Mouse (Mus musculus): ENCODE measurements around the gene Ndufa3.
"Not testable (repeated sequence)": the region's sequence is repeated elsewhere in the genome, so short reads cannot be mapped to it uniquely, and the experiment has no call there.

Ndufa3 gene

DNA sequence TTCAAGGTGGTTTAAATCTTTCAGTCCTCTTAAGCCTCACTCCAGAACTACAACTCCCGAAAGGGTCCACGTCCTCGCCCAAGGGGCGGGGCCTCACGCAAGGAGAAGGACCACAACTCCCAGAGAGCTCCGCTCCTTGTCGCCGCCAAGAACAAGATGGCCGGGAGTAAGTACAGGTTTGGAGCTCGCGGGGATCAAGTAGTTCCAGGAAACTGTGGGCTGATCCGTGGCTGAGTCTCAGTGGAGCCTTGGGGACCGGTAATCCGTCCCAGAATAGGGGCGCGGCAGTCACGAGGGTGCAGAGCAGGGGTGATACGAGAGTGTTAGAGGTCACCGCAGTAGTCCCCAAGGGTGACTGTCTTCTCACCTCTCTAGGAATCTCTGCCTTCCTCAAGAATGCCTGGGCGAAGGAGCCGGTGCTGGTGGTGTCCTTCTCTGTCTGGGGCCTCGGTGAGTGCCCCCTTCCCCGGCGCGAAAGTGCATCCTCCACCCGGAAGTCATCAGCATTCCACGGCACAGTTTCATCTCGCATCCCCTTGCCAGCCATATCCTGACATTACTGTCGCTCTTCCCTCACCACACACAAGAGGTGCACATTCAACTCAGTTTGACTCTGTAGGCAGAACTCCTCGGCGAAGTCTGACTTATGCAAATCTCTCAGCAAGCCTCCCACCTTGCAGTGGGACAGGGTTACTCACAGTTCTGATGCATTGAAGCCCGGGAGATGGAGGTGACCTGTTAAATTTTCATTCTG is at the start of gene Ndufa3:
Gene Ndufa3, plus strand, starts transcription at position 132 of the 754 bp plus-strand sequence.
- in situ Hi-C loops (cut with MboI, MseI): loop anchor here (25.0 kb wide), 1 partner anchor 220 kb away; the partner anchor contains the start of genes Gm15448 and Pira2

DNA sequence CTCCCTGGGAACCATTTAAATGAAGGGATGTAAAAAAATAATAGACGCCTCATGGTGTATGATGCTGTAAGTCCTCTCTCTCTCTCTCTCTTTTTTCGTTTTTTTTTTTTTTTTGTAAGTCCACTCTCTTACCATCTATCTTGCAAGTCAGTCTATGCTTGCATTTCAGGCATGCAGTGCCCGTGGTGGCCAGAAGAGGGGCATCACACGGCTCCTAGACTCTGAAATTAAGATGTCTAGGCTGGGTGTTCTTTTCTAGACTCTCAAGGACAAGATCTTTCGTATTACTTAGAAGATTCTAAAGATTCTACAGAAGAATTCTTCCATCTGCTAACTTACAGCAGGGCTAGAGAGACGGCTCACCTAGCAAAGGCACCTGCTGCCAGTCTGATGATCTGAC is 47.4 kb upstream of the Ndufa3 start:
- in situ Hi-C loops (cut with MboI, MseI): loop anchor here (5.0 to 10.0 kb wide), 2 partner anchors 67 to 325 kb away; partner anchors contain the start of genes Nlrp12 and Tarm1

DNA sequence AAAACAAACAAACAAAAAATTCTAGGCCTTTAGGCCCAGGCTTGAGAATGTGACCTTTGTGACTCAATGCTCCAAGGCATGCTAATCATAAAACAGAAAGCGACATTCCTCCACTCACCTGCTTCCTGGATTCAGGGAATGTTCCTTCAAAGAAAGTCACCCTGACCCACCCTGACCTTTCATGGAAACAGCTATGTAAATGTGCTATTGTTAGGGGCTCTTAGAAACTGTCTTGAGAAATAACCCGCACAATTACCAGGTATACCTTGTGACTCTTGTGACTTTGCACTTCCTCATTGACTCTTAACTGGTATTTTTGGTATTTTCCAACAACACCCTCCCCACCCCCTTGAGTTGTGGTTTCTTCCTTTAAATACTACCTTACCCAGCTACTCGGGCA is 46.6 kb upstream of the Ndufa3 start:
- in situ Hi-C loops (cut with MboI, MseI): loop anchor here (10.0 kb wide), 1 partner anchor 326 kb away; the partner anchor contains the start of gene Nlrp12

DNA sequence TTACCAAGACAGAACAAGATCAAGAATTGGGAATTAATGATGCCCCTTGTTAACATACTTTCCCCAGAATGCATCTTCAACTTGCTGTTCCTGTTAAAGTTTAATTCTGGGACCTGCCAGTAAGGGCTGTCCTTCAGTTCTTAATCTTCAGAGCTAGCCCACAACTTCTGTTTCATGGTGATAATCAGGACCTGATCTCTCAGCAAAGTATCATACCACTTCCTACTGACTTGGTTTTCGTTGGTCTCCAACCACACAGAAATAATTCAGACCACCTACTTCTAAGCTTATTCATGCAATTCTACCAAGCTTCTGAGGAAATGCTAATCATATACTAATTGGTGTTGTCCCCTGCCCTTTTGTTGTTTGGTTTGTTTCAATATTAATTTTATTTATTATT is 45.3 kb upstream of the Ndufa3 start:
- in situ Hi-C loops (cut with MboI, MseI): loop anchor here (10.0 kb wide), 1 partner anchor 327 kb away; the partner anchor contains the start of gene Nlrp12

DNA sequence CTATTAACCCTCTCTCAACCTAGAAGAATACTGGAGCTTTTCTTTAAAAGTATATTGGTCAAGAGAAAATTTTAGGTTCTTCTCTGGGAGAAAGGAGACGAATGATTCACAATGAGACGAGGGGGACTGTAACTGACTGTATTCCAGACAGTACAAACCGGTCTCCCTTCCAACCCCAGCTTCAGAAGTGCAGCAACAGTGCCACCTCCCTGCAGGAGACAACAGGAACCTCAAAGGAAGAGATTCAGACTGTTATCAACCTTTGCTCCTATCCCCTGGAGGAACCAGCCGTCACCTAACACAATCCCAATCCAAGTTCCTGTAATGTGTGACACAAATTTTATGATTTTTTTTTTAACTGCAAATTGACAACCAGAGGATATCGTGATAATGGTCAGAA is 43.0 kb upstream of the Ndufa3 start:
- in situ Hi-C loops (cut with MboI, MseI): loop anchor here (10.0 kb wide), 1 partner anchor 329 kb away; the partner anchor contains the start of gene Nlrp12

DNA sequence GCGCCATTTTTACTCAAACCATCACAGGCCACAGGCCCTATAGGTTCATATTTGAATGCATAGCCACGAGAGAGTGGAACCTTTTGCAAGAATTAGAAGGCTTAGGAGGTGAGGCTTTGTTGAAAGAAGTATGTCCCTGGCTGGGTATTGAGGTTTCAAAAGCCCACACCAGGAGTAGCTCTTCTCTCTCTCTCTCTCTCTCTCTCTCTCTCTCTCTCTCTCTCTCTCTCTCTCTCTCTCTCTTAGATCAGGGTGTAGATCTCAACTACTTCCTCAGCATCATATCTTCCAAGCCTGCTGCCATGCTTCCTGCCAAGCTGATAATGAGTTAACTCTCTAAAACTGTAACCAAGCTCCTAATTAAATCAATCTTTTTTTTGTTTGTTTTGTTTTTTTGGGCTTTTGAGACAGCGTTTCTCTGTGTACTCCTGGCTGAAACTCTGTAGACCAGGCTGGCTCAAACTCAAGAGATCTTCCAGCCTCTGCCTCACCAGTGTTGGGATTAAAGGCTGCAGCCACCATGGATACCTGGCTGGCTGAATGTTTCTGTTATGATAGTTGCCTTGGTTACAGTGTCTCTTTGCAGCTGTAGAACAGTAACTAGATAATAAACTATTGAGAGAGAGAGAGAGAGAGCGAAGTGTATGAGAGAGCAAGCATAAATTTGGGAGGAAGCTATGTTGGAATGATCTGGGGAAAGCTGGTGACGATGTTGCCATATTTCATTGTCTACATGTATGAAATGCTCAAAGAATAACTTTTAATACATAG is 40.6 kb upstream of the Ndufa3 start:
- in situ Hi-C loops (cut with MboI, MseI): loop anchor here (10.0 kb wide), 1 partner anchor 332 kb away; the partner anchor contains the start of gene Nlrp12

DNA sequence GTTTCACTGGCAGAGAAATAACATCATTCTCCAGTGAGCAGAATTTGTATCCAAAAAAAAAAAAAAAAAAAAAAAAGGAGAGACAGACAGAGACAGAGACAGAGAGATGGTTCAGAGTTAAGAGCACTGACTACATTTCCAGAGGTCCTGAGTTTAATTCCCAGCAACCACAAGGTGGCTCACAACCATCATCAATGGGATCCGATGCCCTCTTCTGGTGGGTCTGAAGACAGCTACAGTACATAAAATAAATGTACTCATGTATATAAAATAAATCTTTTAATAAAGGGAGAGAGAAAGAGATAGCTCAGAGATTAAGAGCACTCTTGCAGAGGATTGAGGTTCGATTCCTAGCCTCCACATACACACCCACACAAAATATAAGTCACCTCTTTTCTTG is 39.0 kb upstream of the Ndufa3 start:
- in situ Hi-C loops (cut with MboI, MseI): loop anchor here (10.0 kb wide), 1 partner anchor 333 kb away; the partner anchor contains the start of gene Nlrp12

DNA sequence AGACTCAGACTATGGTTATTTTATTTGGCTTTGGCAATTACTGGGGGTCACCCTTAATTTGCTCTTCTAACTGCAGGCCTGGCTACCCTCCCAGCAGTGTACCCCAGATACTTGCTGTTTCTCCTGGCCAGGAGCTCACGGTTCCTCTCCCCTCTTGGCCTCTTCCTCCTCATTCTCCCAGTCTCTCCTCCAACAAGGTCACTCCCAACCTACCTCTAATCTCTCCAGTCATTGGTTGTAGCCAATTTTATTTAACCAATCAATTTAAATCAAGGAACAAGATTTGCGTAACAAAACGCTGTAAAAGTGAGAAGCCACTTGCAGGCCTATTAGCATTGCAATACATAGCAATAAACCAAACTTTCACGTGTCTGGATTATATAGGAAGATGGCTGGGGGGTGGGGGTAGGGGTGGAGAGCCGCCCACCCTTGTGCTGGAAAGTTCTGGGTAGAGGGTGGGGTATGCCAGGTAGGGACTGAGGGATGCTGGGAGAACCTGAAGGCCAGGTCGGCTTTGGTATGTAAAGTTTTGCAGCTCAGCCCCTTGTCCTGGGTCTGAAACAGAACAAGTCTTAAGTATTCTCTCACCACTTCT is 38.1 kb upstream of the Ndufa3 start:
- in situ Hi-C loops (cut with MboI, MseI): loop anchor here (10.0 kb wide), 1 partner anchor 334 kb away; the partner anchor contains the start of gene Nlrp12

DNA sequence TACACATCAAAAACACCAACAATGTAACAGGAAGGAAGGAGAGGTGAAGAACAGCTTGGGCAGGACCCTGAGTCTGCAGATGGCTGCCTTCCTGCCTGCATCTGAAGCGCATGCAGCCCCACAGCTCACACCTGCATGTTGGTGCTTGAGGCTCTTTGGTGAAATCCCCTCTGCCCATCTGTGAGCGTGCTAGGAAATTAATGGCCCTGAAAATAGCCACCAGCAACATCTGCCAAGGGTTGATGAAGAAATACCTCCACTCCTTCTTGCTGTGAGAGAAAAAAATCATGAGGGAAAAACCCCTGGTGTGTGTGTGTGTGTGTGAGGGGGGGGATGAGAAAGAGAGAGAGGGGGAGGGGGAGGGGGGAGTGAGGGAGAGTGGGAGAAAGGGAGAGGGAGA is 37.1 kb upstream of the Ndufa3 start:
- in situ Hi-C loops (cut with MboI, MseI): no loop called here

DNA sequence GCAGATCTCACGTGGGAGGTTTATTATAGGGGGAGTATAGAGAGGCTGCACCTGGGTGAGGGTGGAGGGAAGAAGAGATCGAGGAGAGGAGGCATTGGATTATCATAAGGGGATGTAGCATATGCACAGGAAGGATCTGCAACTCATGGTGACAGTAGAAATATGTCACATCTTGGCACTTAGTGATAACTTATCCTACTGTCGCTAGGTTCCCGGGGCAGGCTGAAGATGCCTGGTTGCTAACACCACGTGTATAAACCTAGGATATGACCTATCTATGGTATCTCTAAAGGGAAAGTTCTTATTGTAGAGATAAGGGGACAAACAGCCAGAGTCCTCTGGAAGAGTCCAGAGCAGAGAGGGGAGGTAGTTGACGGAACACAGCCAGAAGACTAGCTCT is 31.4 kb upstream of the Ndufa3 start:
- in situ Hi-C loops (cut with MboI, MseI): no loop called here

DNA sequence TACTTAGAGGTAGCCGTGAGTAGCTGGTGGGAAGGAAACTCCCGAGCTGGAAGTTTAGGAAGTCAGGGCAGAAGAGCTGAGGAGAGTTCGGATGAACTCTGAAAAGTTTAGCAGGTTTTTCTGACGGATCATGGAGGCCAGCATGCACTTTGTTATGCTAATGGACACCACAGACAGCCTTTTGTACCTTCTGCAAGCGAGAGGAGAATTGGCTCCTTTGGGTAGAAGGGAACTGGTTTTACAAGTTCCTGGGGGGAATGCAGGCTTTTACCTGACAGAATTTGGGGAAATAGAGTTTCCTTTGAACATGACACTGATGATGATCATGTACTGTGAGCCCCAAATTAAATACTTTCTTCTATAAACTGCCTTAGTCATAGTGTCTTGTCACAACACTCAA is 30.9 kb upstream of the Ndufa3 start:
- in situ Hi-C loops (cut with MboI, MseI): no loop called here

DNA sequence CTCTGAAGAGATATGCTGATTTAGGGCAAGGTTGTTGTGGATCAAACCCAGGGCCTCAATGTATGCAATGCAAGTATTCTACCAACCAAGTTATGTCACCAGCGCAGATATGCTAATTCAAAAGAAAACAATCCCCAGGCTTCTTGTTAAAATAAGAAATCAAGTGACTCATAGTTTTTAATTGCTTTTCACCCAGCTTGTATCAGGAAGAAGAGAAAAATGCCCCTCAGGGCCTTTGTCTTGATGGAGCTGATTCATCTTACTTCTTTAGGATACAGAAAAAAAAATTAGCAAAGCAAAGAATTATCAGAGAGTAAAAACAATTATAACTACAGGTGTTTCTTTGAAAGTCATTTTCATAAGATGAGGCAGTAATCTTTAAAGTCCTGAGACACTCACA is 29.9 kb upstream of the Ndufa3 start:
- in situ Hi-C loops (cut with MboI, MseI): no loop called here

DNA sequence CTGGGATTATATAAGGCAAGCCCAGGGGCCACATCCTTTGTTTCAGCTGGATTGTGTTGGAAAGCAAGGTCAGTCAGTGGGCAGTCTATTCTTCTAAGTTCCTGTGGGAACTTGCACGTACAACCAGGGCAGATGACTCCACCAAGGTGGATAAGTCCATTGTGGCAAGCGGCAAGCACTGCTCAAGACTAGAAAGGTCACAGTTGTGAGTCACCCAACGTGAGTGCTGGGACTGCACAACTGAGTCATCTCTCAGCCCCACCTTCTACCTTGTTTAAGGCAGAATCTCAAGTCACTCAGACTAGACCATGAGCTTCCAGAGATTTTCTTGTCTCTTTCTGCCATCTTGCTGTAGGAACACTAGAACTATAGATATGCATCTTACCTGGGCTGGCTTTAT is 26.6 kb upstream of the Ndufa3 start:
- in situ Hi-C loops (cut with MboI, MseI): loop anchor here (5.0 kb wide), 1 partner anchor 148 kb away; no protein-coding TSS in a partner anchor

DNA sequence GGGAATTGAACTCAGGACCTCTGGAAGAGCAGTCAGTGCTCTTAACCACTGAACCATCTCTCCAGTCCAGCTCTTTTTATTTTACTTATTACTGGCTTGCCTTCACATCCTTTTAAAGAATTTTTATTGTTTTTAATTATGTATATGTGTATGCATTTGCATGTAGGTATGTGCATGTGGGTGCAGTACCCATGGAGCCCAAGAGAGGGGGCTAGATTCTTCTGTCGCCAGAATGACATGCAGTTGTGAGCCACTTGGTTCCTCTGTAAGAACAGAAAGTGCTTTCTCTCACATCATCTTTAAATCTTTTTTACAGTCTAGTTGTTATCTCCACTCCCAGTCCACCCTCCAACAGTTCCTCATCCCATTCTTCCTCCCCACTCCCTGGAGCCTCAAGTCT is 25.6 kb upstream of the Ndufa3 start:
- in situ Hi-C loops (cut with MboI, MseI): loop anchor here (5.0 kb wide), 1 partner anchor 149 kb away; no protein-coding TSS in a partner anchor

DNA sequence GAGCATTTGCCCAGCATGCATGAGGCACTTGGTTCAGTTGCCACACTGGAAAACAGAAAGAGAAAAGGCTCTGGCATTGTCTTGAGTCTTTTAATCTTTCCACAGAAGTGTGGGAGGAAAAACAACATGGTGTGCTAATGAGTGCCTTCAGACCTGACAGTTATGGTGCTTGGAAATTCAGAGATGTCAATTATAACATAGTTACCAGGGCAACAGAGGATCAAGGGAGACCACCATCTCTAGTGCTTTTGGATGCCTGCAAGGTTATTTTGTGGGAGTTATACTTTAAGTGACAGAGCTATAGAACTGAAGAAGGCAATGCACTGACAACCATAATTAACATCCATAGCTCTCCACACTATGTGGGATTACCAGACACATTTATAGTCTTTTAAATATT is 23.3 kb upstream of the Ndufa3 start:
- in situ Hi-C loops (cut with MboI, MseI): loop anchor here (5.0 kb wide), 1 partner anchor 152 kb away; no protein-coding TSS in a partner anchor

DNA sequence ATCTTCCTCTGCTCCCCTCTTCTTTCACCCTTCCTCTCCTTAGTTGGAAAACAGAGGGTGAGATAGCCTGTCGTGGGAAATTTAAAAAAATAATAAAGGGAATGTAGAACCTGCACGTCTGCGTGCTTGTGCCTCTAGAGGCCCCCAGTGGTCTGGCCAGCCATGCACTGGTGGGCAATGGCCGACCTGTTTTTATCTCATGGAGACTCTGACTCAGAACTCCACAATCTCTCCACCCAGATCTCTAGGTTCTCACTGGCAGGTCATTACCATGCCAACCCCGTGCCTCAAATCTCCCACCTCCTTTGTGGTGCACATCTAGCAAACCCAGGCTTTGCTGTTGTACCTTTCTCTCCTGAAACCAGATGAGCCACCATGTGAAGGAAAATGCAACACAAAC is 22.5 kb upstream of the Ndufa3 start:
- in situ Hi-C loops (cut with MboI, MseI): loop anchor here (5.0 kb wide), 1 partner anchor 152 kb away; no protein-coding TSS in a partner anchor

DNA sequence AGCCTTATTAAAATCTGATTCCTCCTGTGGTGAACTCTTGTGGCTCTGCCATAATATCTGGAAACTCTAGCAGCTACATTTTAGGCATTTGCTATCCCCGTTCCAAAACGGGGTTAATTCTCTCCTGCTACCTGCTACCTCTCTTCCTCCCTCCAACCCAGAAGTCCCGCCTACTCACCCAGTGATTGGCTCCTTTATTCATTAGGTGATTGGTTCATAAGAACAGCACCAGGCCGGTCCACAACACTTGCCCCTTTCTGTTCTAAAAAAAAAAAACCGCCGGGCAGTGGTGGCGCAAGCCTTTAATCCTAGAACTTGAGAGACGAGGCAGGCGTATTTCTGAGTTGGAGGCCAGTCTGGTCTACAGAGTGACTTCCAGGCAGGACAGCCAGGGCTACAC is 22.0 kb upstream of the Ndufa3 start:
- in situ Hi-C loops (cut with MboI, MseI): no loop called here

DNA sequence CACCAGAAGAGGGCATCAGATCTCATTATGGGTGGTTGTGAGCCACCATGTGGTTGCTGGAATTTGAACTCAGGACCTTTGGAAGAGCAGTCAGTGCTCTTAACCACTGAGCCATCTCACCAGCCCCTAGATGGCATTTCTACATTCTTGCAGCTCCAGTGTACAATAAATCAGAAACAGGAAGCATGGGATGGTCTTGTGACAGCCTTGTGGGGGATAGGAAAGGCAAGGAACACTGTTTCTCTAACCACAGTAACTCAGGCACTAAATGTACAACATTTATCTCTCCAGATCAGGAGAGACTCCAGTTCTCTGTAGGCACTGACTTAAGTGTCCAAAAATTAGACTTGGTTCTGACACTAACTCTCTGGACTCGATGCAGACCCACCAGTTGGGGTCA is 19.4 kb upstream of the Ndufa3 start:
- in situ Hi-C loops (cut with MboI, MseI): not testable (repeated sequence)

DNA sequence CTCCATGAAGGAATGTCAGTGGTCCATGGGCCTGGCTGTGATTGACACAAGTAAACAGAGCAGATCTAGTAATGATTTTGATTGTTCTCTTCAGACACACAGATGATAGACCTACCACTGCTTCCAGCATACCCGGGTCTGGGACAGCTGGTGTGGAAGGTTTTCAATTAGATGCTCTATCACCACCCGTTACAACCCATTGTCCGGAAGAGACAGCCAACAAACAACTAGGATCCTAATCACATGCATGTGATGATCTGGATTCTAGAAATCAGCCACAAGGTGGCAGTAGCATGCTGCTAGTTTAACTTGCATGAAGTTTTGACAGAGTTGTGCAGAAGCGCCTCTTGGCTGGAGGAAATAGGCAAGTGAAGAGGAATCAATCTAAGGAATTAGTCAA is 16.1 kb upstream of the Ndufa3 start:
- in situ Hi-C loops (cut with MboI, MseI): loop anchor here (25.0 kb wide), 1 partner anchor 236 kb away; the partner anchor contains the start of genes Gm15448 and Pira2

DNA sequence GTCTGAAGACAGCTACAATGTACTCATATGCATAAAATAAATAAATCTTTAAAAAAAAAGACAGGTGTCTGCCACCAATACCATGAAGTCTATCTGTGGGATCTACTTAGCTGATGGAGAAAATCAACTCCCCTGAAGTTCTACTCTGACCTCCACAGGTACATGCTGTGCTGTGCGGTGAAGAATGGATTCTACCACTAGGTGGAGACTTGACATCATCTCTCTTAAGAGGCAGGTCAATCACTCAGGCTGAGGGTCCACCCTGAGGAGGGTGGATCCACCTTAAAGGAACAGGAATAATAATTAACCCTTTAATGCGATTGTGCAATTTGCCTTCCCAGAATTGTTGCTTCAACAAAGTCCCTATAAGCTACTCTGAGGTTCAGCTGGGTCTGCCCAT is 10.4 kb upstream of the Ndufa3 start:
- in situ Hi-C loops (cut with MboI, MseI): loop anchor here (25.0 kb wide), 1 partner anchor 231 kb away; the partner anchor contains the start of genes Gm15448 and Pira2

DNA sequence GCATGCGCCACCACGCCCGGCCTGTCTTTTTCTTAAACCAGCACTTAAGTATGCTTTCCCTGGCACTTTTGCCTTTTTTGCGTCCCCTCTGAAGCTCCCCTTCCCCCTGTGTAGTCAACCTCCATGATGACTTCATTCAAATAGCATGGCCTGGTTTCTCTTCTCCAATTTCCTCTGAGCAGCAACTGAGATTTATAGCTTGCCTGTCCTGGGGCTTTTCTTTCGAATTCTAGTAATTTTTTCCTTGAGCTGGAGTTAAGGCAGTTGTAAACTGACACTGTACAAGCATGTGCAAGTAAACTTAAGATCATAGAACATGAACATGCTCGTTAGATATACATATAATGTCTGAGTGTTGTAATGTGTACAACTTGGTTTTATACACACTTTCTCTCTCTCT is 9.8 kb upstream of the Ndufa3 start:
- in situ Hi-C loops (cut with MboI, MseI): loop anchor here (25.0 kb wide), 1 partner anchor 230 kb away; the partner anchor contains the start of genes Gm15448 and Pira2

All from T-helper 1 cell (primary cell).